14 mouse cellular contexts compared by ENCODE assay signal in the genomic region with DNA sequence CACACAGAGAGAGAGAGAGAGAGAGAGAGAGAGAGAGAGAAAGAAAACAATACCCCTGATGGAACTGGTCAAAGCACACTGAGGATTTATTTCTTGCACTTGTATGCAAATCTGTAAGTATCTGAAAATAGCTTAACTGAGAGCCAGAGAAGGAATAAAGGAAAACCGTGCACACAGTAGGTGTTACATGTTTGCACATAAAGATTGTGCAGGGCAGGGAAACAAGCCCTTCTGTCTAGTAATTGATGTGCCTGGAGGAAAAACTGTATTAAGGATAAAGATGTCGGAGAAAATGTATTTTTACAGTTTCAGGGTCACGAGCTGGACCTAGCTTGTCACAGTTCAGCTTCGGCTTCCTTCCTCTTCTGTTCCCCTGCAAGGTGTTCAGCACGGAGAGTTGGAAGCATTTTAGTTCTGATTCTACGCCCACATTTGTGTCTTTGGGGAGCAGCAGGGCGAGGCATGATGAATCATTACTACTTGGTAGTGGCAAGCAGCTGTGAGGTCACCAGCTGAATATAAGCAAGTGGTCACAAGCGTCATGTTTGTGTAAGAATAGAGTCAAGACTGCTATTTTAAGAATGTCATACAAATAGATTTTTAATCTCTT. TPM values are rescaled to one million over a fixed set of nuclear protein-coding genes. Genes with fewer than 3 reads are reported as not detected.
A peak's percentile ranks its signal among the peaks of the same experiment; 100 is the strongest.
DNase-seq lines count a peak whose midpoint lies in the region; TF ChIP-seq lines count a peak whose summit lies in the region.
"Had no signal": no experiment of that assay in that cellular context is flagged by ENCODE, and none has a peak within 500 bp of the region (broad histone marks: within the 10 kb centered on the region; RNA-seq: fewer than 3 reads in every experiment).

No protein-coding gene starts in this region.

- H3K4me3 ChIP-seq in bone marrow macrophage, adult 2 months (ENCODE audit: insufficient read depth, low read length), result peak overlapping the region; percentile 0; the same call in 1 of the 2 replicates
- H3K4me3 ChIP-seq in olfactory bulb, adult 2 months (ENCODE audit: insufficient read depth, low read depth, low read length), result no peak overlapping the region
- H3K4me3 ChIP-seq: embryonic facial prominence, embryonic 15.5 days had no signal

- no peak for TF ChIP-seq CTCF in bone marrow macrophage, adult 2 months (IDR thresholded peaks at IDR 0.05; ENCODE audit: low read depth, low read length)
- no peak for TF ChIP-seq CTCF in olfactory bulb, adult 2 months (IDR thresholded peaks at IDR 0.05; ENCODE audit: insufficient read depth, low read depth, low read length)

- intact Hi-C loops in left cerebral cortex, postnatal 36 days (cut with DNase I), result no loop called here

- WGBS in olfactory bulb, adult 2 months, result 42% methylated on average over 8 of the region's 8 CpGs

- peaks cover 43% of the 10 kb centered on the region for H3K4me1 ChIP-seq in bone marrow macrophage, adult 2 months (ENCODE audit: control insufficient read depth, insufficient read depth, low read length)
- H3K4me1 ChIP-seq in olfactory bulb, adult 2 months (ENCODE audit: control insufficient read depth, insufficient read depth, low read length), result peaks cover 19% of the 10 kb centered on the region

- peak; percentile 12 for DNase-seq in kidney, postnatal 10 days
- DNase-seq in kidney, postnatal 36 days, result no peak
- DNase-seq in 416B (ENCODE audit: low read depth), result peak; percentile 16
- no peak for DNase-seq in right cerebral cortex, postnatal 25 days
- DNase-seq in cerebellum, postnatal 4 days (ENCODE audit: low spot score in 2 of 2), result no peak
- DNase-seq in left cerebral cortex, postnatal 36 days (ENCODE audit: low spot score in 2 of 2), result no peak
- DNase-seq: cerebellum, adult 9-11 months; gastrocnemius, postnatal 36 days had no signal

- peak overlapping the region; percentile 38 for H3K27ac ChIP-seq in bone marrow macrophage, adult 2 months (ENCODE audit: insufficient read depth, low read depth, low read length)
- peak overlapping the region; percentile 33; the same call in 1 of the 2 replicates for H3K27ac ChIP-seq in olfactory bulb, adult 2 months (ENCODE audit: insufficient read depth, low read depth, low read length)
- H3K27ac ChIP-seq: embryonic facial prominence, embryonic 15.5 days; liver, embryonic 14.5 days had no signal

- no peak for TF ChIP-seq POLR2A in bone marrow macrophage, adult 2 months (IDR thresholded peaks at IDR 0.05; ENCODE audit: borderline replicate concordance, low read depth, low read length)
- no peak for TF ChIP-seq POLR2A in olfactory bulb, adult 2 months (IDR thresholded peaks at IDR 0.05; ENCODE audit: insufficient read depth, low read depth, low read length)

RNA-seq across cellular contexts. Expression of a gene that starts 43.7 kb away (rescaled TPM):
- polyA plus RNA-seq in bone marrow macrophage, adult 2 months (2012; ENCODE audit: insufficient read depth, insufficient read length, missing spikeins), result not detected in 2 replicates
- polyA plus RNA-seq in olfactory bulb, adult 2 months (2012; ENCODE audit: insufficient read depth, insufficient read length, low replicate concordance, missing spikeins), result not detected in 2 replicates
- under 1 TPM; 0.16 to 0.59 TPM for total RNA-seq in left cerebral cortex, postnatal 36 days (2021)
- total RNA-seq: megakaryocyte-erythroid progenitor cell, adult 5-6 weeks had no signal
- polyA plus RNA-seq: forebrain, embryonic 16.5 days had no signal

Comparison
In these comparisons a context has a peak if more than half of its experiments do, and no peak if none do; other contexts are left out.
1. DNase-seq: peak in kidney, postnatal 10 days (single experiment) and 416B (single experiment); none in kidney, postnatal 36 days (0 of 2), right cerebral cortex, postnatal 25 days (single experiment), cerebellum, postnatal 4 days (0 of 2) and left cerebral cortex, postnatal 36 days (0 of 2).